Mouse (Mus musculus) cerebellum, postnatal 4 days (tissue): ENCODE results near the gene Rufy3.

Source experiments
- DNase-seq, 2 experiments: peaks; one replicate each; pipeline ENCODE4 v3.0.0; 2022; ENCODE audit warnings: low spot score in 2 of 2, mixed read lengths in 1 of 2

The Rufy3 gene

DNA sequence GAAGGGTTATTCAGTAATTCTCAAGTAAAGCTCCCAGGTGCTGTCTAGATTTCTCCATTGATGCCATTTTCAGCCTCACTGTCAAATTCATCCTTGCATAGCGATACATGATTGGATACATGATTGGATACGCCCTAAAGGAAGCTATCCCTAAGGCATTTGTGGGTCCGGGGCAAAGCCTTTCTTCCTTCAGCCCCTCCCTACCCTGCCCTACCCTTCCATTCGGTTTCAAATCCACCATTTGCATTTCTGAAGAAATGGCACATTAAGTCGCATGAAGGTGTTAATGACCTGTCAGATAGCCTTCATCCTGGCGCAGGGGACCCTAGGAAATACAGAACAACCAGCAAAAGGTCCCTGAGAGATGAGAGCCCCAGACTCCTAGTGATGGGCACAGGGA is 120.5 kb downstream of the Rufy3 start:
- DNase-seq: no peak

DNA sequence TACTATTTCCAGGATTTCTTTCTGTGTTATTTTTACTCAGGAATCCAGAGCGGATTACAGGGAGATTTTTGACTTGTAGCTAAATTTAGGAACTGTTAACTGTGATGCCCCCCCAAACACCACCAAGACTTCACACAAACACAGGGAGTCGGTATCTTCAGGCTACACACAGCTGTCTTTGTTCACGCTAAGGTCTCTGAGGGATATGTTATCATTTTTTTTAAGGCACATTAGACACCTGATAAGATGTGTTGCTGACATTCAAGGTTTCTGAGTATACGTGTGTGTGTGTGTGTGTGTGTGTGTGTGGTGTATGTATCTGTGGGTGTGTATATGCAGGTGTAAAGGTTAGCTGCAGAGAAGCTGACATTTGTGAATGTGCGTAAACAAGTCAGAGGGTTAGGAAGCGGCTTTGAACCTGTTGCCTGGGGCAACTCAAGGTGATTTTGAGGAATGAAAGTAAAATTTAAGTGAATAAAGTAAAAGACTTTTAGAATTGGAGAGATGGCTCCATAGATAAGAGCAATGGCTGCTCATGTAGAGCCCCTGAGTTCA is 121.0 kb downstream of the Rufy3 start:
- no peak for DNase-seq

DNA sequence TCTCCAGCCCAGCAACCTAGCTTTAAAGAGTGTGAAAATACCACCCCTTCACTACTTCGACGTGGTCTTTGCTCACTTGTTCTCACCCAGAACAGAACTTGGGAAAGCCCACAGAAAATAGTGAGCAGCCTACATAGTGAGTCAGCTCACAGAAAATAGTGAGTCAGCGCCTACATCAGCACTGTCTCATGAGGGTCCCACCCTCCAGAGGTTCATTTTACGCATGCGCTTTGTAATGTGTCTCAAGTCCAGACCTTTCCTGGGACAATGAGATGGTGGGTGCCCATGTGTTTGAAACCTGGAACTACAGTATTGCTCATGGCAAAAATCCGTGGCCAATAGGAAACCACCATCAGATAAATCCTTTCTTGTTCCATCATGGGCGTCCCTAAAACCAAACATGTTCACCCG is 123.2 kb downstream of the Rufy3 start:
- DNase-seq: no peak

DNA sequence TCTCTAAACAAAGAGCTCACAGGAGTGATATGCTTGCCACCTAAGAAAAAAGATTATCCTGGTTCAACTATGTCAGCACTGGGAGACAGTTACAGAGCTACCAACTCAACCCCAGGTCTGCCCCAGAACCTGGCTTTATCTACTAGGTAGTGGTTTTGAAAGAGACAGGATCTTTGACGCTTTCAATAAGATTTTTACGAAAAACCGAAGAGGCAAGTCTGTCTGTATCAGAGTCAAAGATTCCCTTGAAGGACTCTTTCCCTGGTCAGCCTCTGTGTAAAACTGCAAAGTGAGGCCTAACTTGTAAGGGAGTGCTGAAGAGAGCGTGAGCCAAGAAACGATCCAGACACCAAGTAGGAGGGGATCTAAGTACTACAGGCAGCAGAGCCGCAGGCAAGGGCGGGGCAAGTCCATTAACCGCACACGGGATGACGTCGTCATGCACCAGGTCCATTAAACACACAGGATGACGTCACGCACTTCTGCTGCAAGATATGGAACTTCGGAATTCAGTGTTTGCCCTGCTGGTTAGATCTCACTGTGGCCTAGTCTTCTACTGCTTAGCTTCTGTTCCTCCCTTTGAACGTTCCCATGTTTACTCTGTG is 123.8 kb downstream of the Rufy3 start:
- DNase-seq: no peak

DNA sequence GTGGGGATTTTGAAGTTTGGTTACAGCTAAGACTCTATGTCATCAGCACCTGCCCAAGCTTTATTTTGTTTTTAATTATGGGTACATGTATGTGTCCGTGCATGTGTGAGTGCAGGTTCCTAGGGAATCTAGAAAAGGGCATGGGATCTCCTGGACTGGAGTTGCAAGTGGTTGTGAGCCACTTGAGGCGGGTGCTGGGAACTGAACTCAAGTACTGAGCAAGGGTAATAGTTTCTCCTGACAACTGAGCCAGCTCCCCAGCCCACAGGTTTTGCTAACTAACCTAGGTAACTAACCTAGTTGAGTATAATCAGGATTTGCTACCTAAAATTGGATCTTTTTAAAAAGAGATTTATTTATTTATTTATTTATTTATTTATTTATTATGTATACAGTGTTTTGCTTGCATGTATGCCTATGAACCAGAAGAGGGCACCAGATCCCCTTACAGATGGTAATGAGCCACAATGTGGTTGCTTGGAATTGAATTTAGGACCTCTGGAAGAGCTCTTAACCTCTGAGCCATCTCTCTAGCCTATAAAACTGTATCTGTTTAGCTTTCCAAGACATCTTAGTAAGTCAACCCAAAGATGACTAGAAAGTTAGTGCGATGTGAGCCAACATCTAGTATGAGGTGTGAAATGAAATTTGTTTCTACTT is 124.6 kb downstream of the Rufy3 start:
- DNase-seq: no peak

DNA sequence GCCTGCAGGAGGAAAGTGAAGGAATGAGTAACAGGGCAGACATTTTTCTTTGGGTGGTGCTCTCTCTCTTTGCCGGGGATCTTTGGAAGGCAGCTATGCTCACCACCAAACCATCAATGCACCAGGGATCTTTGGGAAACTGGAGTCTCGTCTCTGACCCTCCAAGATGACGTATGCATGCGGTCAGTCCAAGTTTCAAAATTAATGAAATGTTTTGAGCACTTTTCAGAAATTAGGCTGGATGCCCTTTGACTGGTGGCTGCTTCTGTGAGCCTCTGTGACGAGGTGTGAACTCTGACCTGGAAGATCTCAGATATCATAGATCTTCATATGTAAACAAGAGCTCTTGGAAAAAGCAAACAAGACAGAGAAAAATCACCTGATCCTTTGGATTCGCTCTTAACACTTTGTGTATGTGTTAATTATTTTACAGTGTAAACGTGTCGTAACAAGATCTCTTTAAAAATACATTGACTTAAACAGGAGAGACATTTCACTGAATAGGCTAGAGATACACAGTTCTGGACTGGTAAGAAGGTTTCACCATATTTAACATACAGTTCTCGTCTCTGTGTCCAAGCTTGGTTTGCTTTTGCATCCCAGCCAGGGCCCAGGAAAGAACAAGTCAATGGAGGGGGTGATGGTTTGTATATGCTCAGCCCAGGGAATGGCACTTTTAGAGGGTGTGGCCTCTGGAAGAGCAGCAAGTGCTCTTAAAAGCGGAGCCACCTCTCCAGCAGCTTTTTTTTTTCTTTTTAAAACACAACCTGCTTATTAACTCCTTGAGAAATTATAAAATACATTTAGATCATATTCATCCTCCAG is 126.1 kb downstream of the Rufy3 start:
- no peak for DNase-seq

DNA sequence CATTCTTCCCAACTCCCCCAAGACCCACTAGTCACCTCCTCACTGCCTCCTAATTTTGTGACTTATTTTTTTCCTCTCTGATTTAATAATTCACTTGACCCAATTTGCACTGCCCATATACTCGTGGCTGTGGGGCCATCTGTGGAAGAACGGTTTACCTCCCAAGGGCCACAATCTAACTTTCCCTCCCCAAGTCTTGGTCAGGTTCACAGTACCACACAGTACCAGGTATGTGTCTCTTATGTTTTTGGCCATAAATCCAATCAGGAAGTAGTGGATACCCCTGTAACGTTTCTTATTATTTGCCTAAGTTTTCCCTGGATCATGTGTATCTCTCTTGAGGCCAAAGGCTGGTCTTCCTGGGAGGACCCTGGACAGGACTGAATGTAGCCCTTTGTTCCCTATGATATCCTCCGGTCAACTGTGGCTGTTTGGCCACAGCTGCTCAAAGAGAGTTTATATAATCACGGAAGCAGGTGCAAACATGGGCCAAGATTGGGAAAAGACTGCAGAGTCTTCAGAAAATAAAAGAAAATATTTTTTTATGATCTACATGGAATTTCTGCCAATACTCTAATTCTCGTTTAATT is 126.8 kb downstream of the Rufy3 start:
- no peak for DNase-seq

DNA sequence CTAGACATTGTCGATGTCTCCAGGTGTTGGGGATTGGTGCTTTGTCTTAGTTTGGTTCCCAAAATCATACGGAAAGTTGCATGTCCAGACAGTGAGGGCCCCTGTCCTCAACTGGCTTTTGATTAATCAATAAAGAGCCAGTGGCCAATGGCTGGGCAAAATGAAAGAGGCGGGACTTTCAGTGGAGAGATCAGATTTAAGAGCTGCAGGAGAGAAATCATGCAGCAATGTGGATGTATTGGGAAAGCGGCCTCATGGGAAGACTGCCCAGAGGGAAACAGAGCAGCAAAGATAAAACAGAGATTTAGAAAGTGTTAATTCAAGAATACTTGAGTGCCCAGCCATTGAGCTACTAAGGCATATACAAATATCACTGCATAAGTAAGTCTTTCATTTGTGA is 127.7 kb downstream of the Rufy3 start:
- DNase-seq: no peak

DNA sequence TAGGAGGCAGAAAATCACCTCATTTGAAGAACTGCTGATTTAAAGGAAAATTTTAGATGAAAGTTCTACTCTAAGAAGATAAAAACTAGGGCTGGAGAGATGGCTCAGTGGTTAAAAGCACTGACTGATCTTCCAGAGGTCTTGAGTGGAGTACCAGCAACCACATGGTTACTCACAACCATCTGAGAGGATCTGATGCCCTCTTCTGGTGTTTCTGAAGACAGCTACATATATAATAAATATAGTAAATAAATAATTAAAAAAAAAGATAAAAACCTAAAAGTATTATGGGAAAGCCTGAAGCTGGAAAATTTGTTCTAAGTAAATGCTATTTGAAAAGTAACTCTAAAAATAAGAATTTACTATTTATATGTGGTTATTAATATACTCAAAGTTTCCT is 128.2 kb downstream of the Rufy3 start:
- DNase-seq: no peak

DNA sequence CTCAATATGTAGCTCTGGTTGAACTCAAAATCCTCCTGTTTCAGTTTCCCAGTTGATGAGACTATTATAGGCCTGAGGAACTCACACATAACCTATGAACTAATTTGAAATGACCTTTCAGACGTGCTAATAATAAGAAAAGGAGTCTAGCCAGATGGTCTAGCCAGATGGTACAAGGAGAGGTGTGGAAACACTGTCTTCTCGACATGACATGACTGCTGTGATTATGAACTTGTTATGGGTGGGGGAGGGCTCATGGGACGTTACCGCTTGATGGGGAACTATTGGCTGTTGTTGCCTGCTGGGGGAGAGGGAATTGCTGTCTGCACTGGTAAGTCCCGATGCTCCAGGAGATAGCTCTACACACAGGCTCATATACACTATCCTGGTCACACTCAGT is 132.5 kb downstream of the Rufy3 start:
- DNase-seq: no peak

DNA sequence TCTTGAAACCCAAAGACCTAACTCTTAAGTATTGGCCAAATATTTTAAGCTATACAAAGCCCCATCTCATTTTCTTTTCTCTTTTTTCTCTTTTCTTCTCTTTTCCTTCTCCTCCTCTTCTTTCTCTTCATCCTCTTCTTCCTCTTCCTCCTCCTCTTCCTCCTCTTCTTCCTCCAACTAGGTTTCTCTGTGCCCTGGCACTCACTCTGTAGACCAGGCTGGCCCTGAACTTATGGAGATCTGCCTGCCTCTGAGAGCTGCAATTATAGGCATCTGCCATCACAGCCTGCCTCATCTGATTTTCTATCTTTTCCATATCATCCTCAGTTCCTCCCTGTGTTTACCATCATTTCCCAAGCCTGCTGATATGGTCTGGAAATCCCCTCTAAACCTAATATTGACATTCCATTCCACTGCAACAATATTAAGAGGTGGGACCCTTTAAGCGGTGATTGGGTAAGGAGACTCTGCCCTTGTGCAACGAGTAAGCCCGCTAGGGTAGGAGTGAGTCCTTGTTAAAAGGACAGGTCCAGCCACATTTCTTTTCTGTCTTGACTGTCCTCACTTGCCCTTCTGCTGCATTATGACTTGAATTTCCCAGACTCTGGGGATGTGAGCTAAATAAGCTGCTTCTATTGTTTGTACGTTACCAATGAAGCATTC is 134.5 kb downstream of the Rufy3 start:
- DNase-seq: no peak
